Mouse (Mus musculus) heart, postnatal 0 days (tissue): Measurements from ENCODE around the gene Rbbp5. TPM values are rescaled to one million over a fixed set of nuclear protein-coding genes. Genes with fewer than 3 reads are reported as not detected.
A peak's percentile ranks its signal among the peaks of the same experiment; 100 is the strongest.

Source experiments
- ATAC-seq: fragments of 200-750 bp; cut with Nextera tagmentation; 2 replicates; pipeline ENCODE4 v1.8.0; 2017; ENCODE audit warnings: low read depth, moderate number of reproducible peaks, moderate library complexity; ENCODE audit not compliant: insufficient read depth
- DNase-seq: peaks from one replicate; pipeline ENCODE4 v3.0.0-alpha.2; 2016; ENCODE audit warnings: low spot score
- H3K27ac ChIP-seq: fragments of 300-500 bp; sonication (generic); 2 replicates; pipeline ENCODE4 v1.5.1; 2014; ENCODE audit warnings: low read depth, mild to moderate bottlenecking
- H3K27me3 ChIP-seq: fragments of 300-500 bp; sonication (generic); 2 replicates; pipeline ENCODE4 v1.6.1; 2014; ENCODE audit warnings: low read length, mixed read lengths; ENCODE audit not compliant: control insufficient read depth, insufficient read depth
- H3K36me3 ChIP-seq: fragments of 300-500 bp; sonication (generic); replicated peaks from 2 replicates; pipeline ENCODE4 v1.6.1; 2014; ENCODE audit warnings: low read length, mixed read lengths; ENCODE audit not compliant: control insufficient read depth, insufficient read depth
- H3K4me1 ChIP-seq: fragments of 300-500 bp; sonication (generic); 2 replicates; pipeline ENCODE4 v1.6.1; 2014; ENCODE audit warnings: antibody characterized with exemption; ENCODE audit not compliant: control insufficient read depth, insufficient read depth
- H3K4me2 ChIP-seq: fragments of 300-500 bp; sonication (generic); 2 replicates; pipeline ENCODE4 v1.6.1; 2014; ENCODE audit warnings: low read depth, mild to moderate bottlenecking, low read length, moderate library complexity
- H3K4me3 ChIP-seq: fragments of 300-500 bp; sonication (generic); 2 replicates; pipeline ENCODE4 v1.5.1; 2014; ENCODE audit warnings: low read depth, low read length
- H3K9ac ChIP-seq: fragments of 300-500 bp; sonication (generic); replicated peaks from 2 replicates; pipeline ENCODE4 v1.6.1; 2014; ENCODE audit warnings: low read depth, low read length, mixed read lengths
- H3K9me3 ChIP-seq: fragments of 300-500 bp; sonication (generic); replicated peaks from 2 replicates; pipeline ENCODE4 v1.6.1; 2016; ENCODE audit warnings: low read length; ENCODE audit not compliant: control insufficient read depth
- CTCF ChIP-seq: IDR thresholded peaks from 2 replicates; pipeline ENCODE4 v1.5.1; 2016; ENCODE audit warnings: antibody characterized with exemption, control low read depth, low read depth
- EP300 ChIP-seq: IDR thresholded peaks from 2 replicates; pipeline ENCODE4 v1.6.1; 2016; ENCODE audit warnings: antibody characterized with exemption, low read depth
- WGBS: fragments of 180-500 bp; shearing (Covaris S2); extraction: QIAGEN DNeasy Blood & Tissue Kit; methylation state at CpG from one replicate; pipeline ENCODE4 v1.1.7; 2014; 5-methylcytosine and 5-hydroxymethylcytosine counted together
- polyA plus RNA-seq: library from polyadenylated mRNA; unstranded; fragments of >200 nt; fragmentation: Nextera tagmentation; extraction: Ambion mirVana; gene quantifications from 2 replicates; pipeline ENCODE4 v1.2.1, GENCODE M21; 2015
- total RNA-seq: library from RNA; depleted of rRNA; stranded (reverse); fragments of >200 nt; gene quantifications from 2 replicates; pipeline ENCODE4 v1.2.3, GENCODE M21; 2014; ENCODE audit warnings: low replicate concordance; rRNA removed

Gene Rbbp5
- total and polyA plus RNA-seq, 2 experiments from 2014 or later, result 15.8 to 35.3 TPM

- Histone ChIP-seq H3K9me3 (no peaks in the 10 kb centered on the region), H3K4me1 (no peaks in the 10 kb centered on the region), H3K27me3 (peaks cover 81% of the 10 kb centered on the region), H3K4me2 (no peak overlapping the region), H3K4me3 (no peak overlapping the region), H3K27ac (no peak overlapping the region), H3K36me3 (no peaks in the 10 kb centered on the region), H3K9ac (no peak overlapping the region)
- WGBS, result 38% methylated on average over 7 of the region's 7 CpGs
- TF ChIP-seq CTCF (no peak), EP300 (no peak)
- DNase-seq (no peak), ATAC-seq (peak; percentile 50; the same call in 1 of the 2 replicates)
Measured at GRCm38 (mm10) chr1:132540701-132541100, 63.5 kb downstream of the Rbbp5 start.

GRCm38 (mm10) chr1:132541171-132541823 lies 64.1 kb downstream of the Rbbp5 start:
- Histone ChIP-seq H3K36me3 (no peaks in the 10 kb centered on the region), H3K9ac (no peak overlapping the region), H3K4me3 (no peak overlapping the region), H3K27me3 (peaks cover 81% of the 10 kb centered on the region), H3K4me1 (no peaks in the 10 kb centered on the region), H3K27ac (no peak overlapping the region), H3K9me3 (no peaks in the 10 kb centered on the region), H3K4me2 (no peak overlapping the region)
- DNase-seq, result no peak
- TF ChIP-seq EP300, result no peak
- TF ChIP-seq CTCF, result no peak
- peak; percentile 54 for ATAC-seq
- 4% methylated on average over 14 of the region's 14 CpGs for WGBS

GRCm38 (mm10) chr1:132541824-132542599 lies 64.8 kb downstream of the Rbbp5 start:
- no peak overlapping the region for H3K4me3 ChIP-seq

GRCm38 (mm10) chr1:132542762-132543306 lies 65.7 kb downstream of the Rbbp5 start, which contains the start of gene Cntn2:
Gene Cntn2, minus strand, starts transcription at chr1:132543256.
- H3K27ac ChIP-seq, result no peak within 1 kb of the TSS
- H3K27me3 ChIP-seq, result peaks cover 78% of the 10 kb centered on the region
- no peaks in the 10 kb centered on the region for H3K4me1 ChIP-seq
- H3K36me3 ChIP-seq, result no peaks in the 10 kb centered on the region
- no peaks in the 10 kb centered on the region for H3K9me3 ChIP-seq
- 0 out of 2 replicates have a peak within 1 kb of the TSS, but pooled peaks have one; percentile 7 for H3K4me3 ChIP-seq
- DNase-seq, result no peak
- 0 out of 2 replicates have a peak within 1 kb of the TSS, but pooled peaks have one; percentile 10 for H3K4me2 ChIP-seq
- no peak within 1 kb of the TSS for H3K9ac ChIP-seq
- no peak for ATAC-seq
- WGBS, result 3% methylated on average over 30 of the region's 30 CpGs
- no peak for TF ChIP-seq CTCF
- no peak for TF ChIP-seq EP300

More at GRCm38 (mm10) chr1:132541824-132542599, 64.8 kb downstream of the Rbbp5 start:
- whole genome bisulfite sequencing, result 13% methylated on average over 5 of the region's 5 CpGs
- Histone ChIP-seq H3K27ac (no peak overlapping the region), H3K9ac (no peak overlapping the region), H3K4me1 (no peaks in the 10 kb centered on the region), H3K36me3 (no peaks in the 10 kb centered on the region), H3K27me3 (peaks cover 81% of the 10 kb centered on the region), H3K4me2 (no peak overlapping the region), H3K9me3 (no peaks in the 10 kb centered on the region)
- no peak for TF ChIP-seq CTCF
- no peak for TF ChIP-seq EP300
- DNase-seq (no peak), ATAC-seq (0 out of 2 replicates have a peak, but pooled peaks have one; percentile 7)

- ATAC-seq (no peak), DNase-seq (no peak)
- no peak for TF ChIP-seq EP300
- TF ChIP-seq CTCF, result no peak
- Histone ChIP-seq H3K36me3 (no peaks in the 10 kb centered on the region), H3K4me2 (no peak overlapping the region), H3K4me1 (no peaks in the 10 kb centered on the region), H3K9me3 (no peaks in the 10 kb centered on the region), H3K27ac (no peak overlapping the region), H3K27me3 (peaks cover 74% of the 10 kb centered on the region), H3K9ac (no peak overlapping the region), H3K4me3 (no peak overlapping the region)
- 60% methylated on average over 8 of the region's 8 CpGs for WGBS
Measured at GRCm38 (mm10) chr1:132543789-132544188, 66.6 kb downstream of the Rbbp5 start.

Other genes starting within 250 kb of the Rbbp5 start
- not detected in 2 replicates for gene Gm10188, start 247.6 kb upstream of the Rbbp5 start, total RNA-seq
- gene Gm10188, start 247.6 kb upstream of the Rbbp5 start, polyA plus RNA-seq, result not detected in 2 replicates
- 0.12 and 2.3 TPM in 2 replicates for gene Klhdc8a, start 178.7 kb upstream of the Rbbp5 start, total RNA-seq
- gene Klhdc8a, start 178.7 kb upstream of the Rbbp5 start, polyA plus RNA-seq, result 0.68 and 0.95 TPM in 2 replicates
- 0.76 and 2.6 TPM in 2 replicates for gene Nuak2, start 161.2 kb upstream of the Rbbp5 start, total RNA-seq
- 2.0 and 2.2 TPM in 2 replicates for gene Nuak2, start 161.2 kb upstream of the Rbbp5 start, polyA plus RNA-seq
- 19.9 and 20.4 TPM in 2 replicates for gene Tmcc2, start 86.1 kb upstream of the Rbbp5 start, total RNA-seq
- 4.6 and 6.5 TPM in 2 replicates for gene Tmcc2, start 86.1 kb upstream of the Rbbp5 start, polyA plus RNA-seq
- gene Dstyk, start 59.8 kb upstream of the Rbbp5 start, total RNA-seq, result 6.7 and 37.6 TPM in 2 replicates
- gene Dstyk, start 59.8 kb upstream of the Rbbp5 start, polyA plus RNA-seq, result 6.3 and 6.7 TPM in 2 replicates
- 0.23 and 3.5 TPM in 2 replicates for gene Tmem81, start 28.9 kb downstream of the Rbbp5 start, total RNA-seq
- 0.20 and 0.51 TPM in 2 replicates for gene Tmem81, start 28.9 kb downstream of the Rbbp5 start, polyA plus RNA-seq
- gene Cntn2, start 65.9 kb downstream of the Rbbp5 start, total RNA-seq, result 1.4 and 4.4 TPM in 2 replicates
- gene Cntn2, start 65.9 kb downstream of the Rbbp5 start, polyA plus RNA-seq, result 0.52 and 1.0 TPM in 2 replicates